ENCODE assay signal across 9 mouse cellular contexts in genomic region chr3:109932261-109932660, GRCm38 (mm10).
A peak's percentile ranks its signal among the peaks of the same experiment; 100 is the strongest.
DNase-seq lines count a peak whose midpoint lies in the region; ATAC-seq and TF ChIP-seq lines count a peak whose summit lies in the region.
"Had no signal": no experiment of that assay in that cellular context is flagged by ENCODE, and none has a peak within 500 bp of the region (broad histone marks: within the 10 kb centered on the region; RNA-seq: fewer than 3 reads in every experiment).

No protein-coding gene starts in this region.

- intact Hi-C loops in left cerebral cortex, postnatal 14 days (cut with DNase I): no loop called here

- no peak overlapping the region for H3K27ac ChIP-seq in lung, postnatal 0 days (ENCODE audit: low read length)
- H3K27ac ChIP-seq: intestine, embryonic 15.5 days had no signal

- H3K4me1 ChIP-seq in lung, postnatal 0 days (ENCODE audit: insufficient read depth, low read depth, low read length): no peaks in the 10 kb centered on the region
- H3K4me1 ChIP-seq: intestine, embryonic 15.5 days had no signal

- no peak overlapping the region for H3K9ac ChIP-seq in lung, postnatal 0 days (replicated peaks; ENCODE audit: low read depth)
- H3K9ac ChIP-seq: intestine, embryonic 15.5 days had no signal

- H3K4me2 ChIP-seq in lung, postnatal 0 days (replicated peaks; ENCODE audit: low read depth, low read length): no peak overlapping the region
- H3K4me2 ChIP-seq: intestine, embryonic 15.5 days had no signal

- DNase-seq in lung, postnatal 14 days: peak; percentile 6
- no peak for DNase-seq in lung, postnatal 0 days (ENCODE audit: low spot score)
- DNase-seq in cerebellum, postnatal 10 days: peak; percentile 87 to 91
- DNase-seq in heart, adult 9 months (ENCODE audit: low spot score in 2 of 2): peak; percentile 55 to 69
- DNase-seq in left cerebral cortex, postnatal 14 days (ENCODE audit: low spot score in 2 of 2): peak; percentile 9 to 27
- DNase-seq in kidney, adult 11 months: no peak
- DNase-seq in adrenal gland, adult 2 months: no peak

- TF ChIP-seq CTCF in lung, postnatal 0 days (IDR thresholded peaks at IDR 0.05): no peak

- 40% methylated on average over 8 of the region's 8 CpGs for WGBS in lung, postnatal 0 days

- TF ChIP-seq EP300 in lung, postnatal 0 days (IDR thresholded peaks at IDR 0.05): no peak

- no peaks in the 10 kb centered on the region for H3K36me3 ChIP-seq in lung, postnatal 0 days (ENCODE audit: insufficient read depth, low read length)
- H3K36me3 ChIP-seq: G1E; intestine, embryonic 15.5 days had no signal

- ATAC-seq in lung, postnatal 0 days: no peak
- ATAC-seq: intestine, embryonic 15.5 days had no signal

- H3K27me3 ChIP-seq in lung, postnatal 0 days (replicated peaks; ENCODE audit: insufficient read depth, low read length): no peaks in the 10 kb centered on the region
- H3K27me3 ChIP-seq: intestine, embryonic 15.5 days had no signal

- no peak overlapping the region for H3K4me3 ChIP-seq in lung, postnatal 0 days (ENCODE audit: low read depth, low read length)
- H3K4me3 ChIP-seq: intestine, embryonic 15.5 days had no signal

- H3K9me3 ChIP-seq in lung, postnatal 0 days (ENCODE audit: low read length): no peaks in the 10 kb centered on the region
- H3K9me3 ChIP-seq: intestine, embryonic 15.5 days had no signal

Comparison
In these comparisons a context has a peak if more than half of its experiments do, and no peak if none do; other contexts are left out.
1. DNase-seq: peak in lung, postnatal 14 days (single experiment), cerebellum, postnatal 10 days (2 of 2), heart, adult 9 months (2 of 2) and left cerebral cortex, postnatal 14 days (2 of 2); none in lung, postnatal 0 days (single experiment), kidney, adult 11 months (single experiment) and adrenal gland, adult 2 months (single experiment).